Mouse (Mus musculus) embryonic facial prominence, embryonic 13.5 days (tissue): ENCODE data around the gene Rnf123. TPM values are rescaled to one million over a fixed set of nuclear protein-coding genes. Genes with fewer than 3 reads are reported as not detected.
A peak's percentile ranks its signal among the peaks of the same experiment; 100 is the strongest.

Source experiments
- ATAC-seq: fragments of 200-750 bp; cut with Nextera tagmentation; 2 replicates; pipeline ENCODE4 v1.8.0; 2017; ENCODE audit warnings: low read depth; ENCODE audit not compliant: insufficient number of reproducible peaks, insufficient read depth, low FRiP score, low TSS enrichment
- H3K27ac ChIP-seq: fragments of 300-500 bp; sonication (generic); 2 replicates; pipeline ENCODE4 v1.5.1; 2015; ENCODE audit warnings: moderate library complexity, mild to moderate bottlenecking, inconsistent platforms
- H3K27me3 ChIP-seq: fragments of 300-500 bp; sonication (generic); 2 replicates; pipeline ENCODE4 v1.6.1; 2015; ENCODE audit warnings: mild to moderate bottlenecking, inconsistent platforms
- H3K36me3 ChIP-seq: fragments of 300-500 bp; sonication (generic); 2 replicates; pipeline ENCODE4 v1.6.1; 2015; ENCODE audit warnings: mild to moderate bottlenecking, inconsistent platforms
- H3K4me1 ChIP-seq: fragments of 300-500 bp; sonication (generic); 2 replicates; pipeline ENCODE4 v1.6.1; 2015; ENCODE audit warnings: inconsistent platforms
- H3K4me2 ChIP-seq: fragments of 300-500 bp; sonication (generic); 2 replicates; pipeline ENCODE4 v1.6.1; 2015; ENCODE audit warnings: moderate library complexity, mild to moderate bottlenecking, inconsistent platforms
- H3K4me3 ChIP-seq: fragments of 300-500 bp; sonication (generic); 2 replicates; pipeline ENCODE4 v1.5.1; 2015; ENCODE audit warnings: mild to moderate bottlenecking, inconsistent platforms
- H3K9ac ChIP-seq: fragments of 300-500 bp; sonication (generic); 2 replicates; pipeline ENCODE4 v1.6.1; 2015; ENCODE audit warnings: mild to moderate bottlenecking, inconsistent platforms
- H3K9me3 ChIP-seq: fragments of 300-500 bp; sonication (generic); 2 replicates; pipeline ENCODE4 v1.6.1; 2016; ENCODE audit warnings: inconsistent platforms
- WGBS: fragments of 180-500 bp; shearing (Covaris S2); methylation state at CpG from one replicate; pipeline ENCODE4 v1.1.7; 2015; ENCODE audit warnings: mixed read lengths; 5-methylcytosine and 5-hydroxymethylcytosine counted together
- polyA plus RNA-seq: library from polyadenylated mRNA; unstranded; fragments of >200 nt; fragmentation: Nextera tagmentation; extraction: Ambion mirVana; gene quantifications from 2 replicates; pipeline ENCODE4 v1.2.1, GENCODE M21; 2015

The Rnf123 gene
- polyA plus RNA-seq, 1 experiment from 2014 or later: 36.2 TPM

DNA sequence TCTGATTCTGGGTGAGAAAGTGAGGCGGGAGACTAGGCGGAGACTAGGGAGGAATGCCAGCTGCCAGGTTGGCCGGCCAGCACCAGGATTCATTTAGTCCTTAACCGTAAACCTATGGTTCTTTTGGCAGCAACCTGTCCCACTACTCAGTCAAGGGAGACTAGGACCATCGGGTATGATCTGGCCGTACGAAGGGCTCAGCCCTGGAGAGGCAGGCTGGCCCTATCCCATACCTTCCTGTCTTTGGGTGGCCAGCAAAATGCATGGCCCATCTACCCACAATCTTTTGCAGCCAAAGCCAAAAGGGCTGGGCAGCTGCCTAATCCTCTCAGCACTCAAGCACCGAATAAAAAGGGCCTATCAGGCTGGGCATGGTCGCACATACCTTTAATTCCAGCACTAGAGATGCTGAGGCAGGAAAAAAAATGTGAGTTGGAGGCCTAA, 10.6 kb downstream of the Rnf123 start:
- peaks cover 32% of the 10 kb centered on the region for H3K36me3 ChIP-seq
- H3K4me2 ChIP-seq: no peak overlapping the region
- H3K9ac ChIP-seq: no peak overlapping the region
- no peak overlapping the region for H3K4me3 ChIP-seq
- 0 out of 2 replicates have a peak, but pooled peaks cover 3% of the 10 kb centered on the region for H3K4me1 ChIP-seq
- no peaks in the 10 kb centered on the region for H3K9me3 ChIP-seq
- ATAC-seq: no peak
- 75% methylated on average over 9 of the region's 9 CpGs for WGBS
- H3K27me3 ChIP-seq: no peaks in the 10 kb centered on the region
- no peak overlapping the region for H3K27ac ChIP-seq

DNA sequence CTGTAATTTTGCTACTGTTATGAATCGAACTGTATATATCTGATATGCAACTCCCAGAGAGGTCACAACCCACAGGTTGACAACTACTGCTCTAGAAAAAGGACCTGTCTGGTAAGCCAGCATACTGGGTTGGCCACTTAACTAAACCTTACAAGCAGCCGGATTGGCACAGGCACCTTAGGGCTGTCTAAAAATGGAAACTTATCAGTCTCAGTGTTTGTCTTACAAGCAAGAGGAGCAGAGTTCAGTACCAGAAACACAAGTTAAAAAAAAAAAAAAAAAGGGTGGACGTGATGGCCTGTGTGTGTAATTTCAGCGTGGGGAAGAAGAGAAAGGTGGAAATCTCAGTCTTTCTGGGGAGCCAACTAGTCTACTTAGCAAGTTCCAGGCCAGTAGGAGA, 11.3 kb downstream of the Rnf123 start:
- no peak for ATAC-seq
- Histone ChIP-seq H3K27me3 (no peaks in the 10 kb centered on the region), H3K27ac (no peak overlapping the region), H3K9me3 (no peaks in the 10 kb centered on the region), H3K4me1 (0 out of 2 replicates have a peak, but pooled peaks cover 3% of the 10 kb centered on the region), H3K4me2 (no peak overlapping the region), H3K4me3 (no peak overlapping the region), H3K9ac (no peak overlapping the region), H3K36me3 (peaks cover 33% of the 10 kb centered on the region)
- 85% methylated on average over 4 of the region's 4 CpGs for WGBS

DNA sequence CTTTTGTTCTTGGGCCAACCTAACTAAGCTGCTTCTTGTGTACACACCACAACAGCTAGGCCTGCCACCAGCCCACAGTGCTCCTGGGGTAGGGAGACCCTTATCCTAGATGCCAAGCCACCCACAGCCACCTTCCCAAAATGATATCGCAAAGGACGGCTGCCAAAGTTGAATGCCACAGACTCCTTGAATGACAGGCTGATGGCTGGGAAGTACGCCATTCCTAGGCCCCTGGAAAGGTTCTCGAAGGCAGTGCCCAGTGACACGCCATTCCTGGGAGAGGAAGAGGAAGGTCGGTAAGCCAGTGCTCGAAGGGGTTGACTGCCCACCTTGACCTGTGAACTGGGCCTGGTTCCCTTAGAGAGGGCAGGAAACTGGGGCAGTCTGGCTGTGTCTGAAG, 13.6 kb downstream of the Rnf123 start:
- Histone ChIP-seq H3K4me2 (no peak overlapping the region), H3K36me3 (peaks cover 53% of the 10 kb centered on the region), H3K27me3 (no peaks in the 10 kb centered on the region), H3K4me1 (0 out of 2 replicates have a peak, but pooled peaks cover 3% of the 10 kb centered on the region), H3K4me3 (no peak overlapping the region), H3K27ac (no peak overlapping the region), H3K9ac (no peak overlapping the region), H3K9me3 (no peaks in the 10 kb centered on the region)
- 88% methylated on average over 7 of the region's 7 CpGs for WGBS
- no peak for ATAC-seq

DNA sequence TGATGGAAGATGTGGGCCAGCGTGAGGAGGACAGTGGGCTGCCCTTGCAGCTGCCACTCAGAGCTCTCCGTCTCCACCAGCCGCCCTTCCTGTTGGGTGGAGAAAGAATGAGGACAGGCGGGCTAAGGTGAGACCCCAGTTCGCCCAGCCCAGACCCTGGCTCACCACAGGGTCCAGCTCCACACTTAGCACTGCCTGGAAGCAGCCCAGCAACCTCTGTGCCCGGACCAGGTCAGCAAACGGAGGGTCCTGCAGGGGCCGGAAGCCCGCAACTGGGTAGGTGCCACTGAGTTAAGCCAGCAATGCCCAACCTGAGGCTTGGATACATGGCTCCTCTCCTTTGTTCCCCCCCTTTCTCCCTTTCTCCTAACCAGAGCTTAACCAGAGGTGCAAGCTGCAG, 14.1 kb downstream of the Rnf123 start:
- Histone ChIP-seq H3K4me1 (0 out of 2 replicates have a peak, but pooled peaks cover 3% of the 10 kb centered on the region), H3K27ac (no peak overlapping the region), H3K36me3 (peaks cover 59% of the 10 kb centered on the region), H3K4me3 (no peak overlapping the region), H3K4me2 (no peak overlapping the region), H3K27me3 (no peaks in the 10 kb centered on the region), H3K9me3 (no peaks in the 10 kb centered on the region), H3K9ac (no peak overlapping the region)
- 89% methylated on average over 9 of the region's 9 CpGs for WGBS
- no peak for ATAC-seq

DNA sequence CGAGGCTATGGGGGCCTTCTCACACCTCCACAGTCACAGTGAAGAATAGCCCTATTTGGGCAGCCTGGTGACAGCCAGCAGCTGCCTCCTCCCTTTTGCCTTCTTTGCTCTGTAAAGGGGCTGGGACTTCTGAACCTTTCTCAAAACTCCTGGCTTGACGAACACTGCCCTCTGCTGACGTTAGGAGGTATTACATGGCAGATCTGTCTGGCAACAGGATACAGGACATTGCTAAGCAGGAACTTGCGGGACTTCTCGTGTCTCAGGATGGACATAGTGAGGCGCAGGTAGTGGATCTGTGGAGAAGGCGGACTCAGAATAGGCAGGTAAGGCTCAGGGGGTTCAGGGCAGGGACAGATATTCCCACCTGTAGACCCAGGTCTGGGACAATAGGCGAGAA, 15.2 kb downstream of the Rnf123 start:
- 14% methylated on average over 8 of the region's 8 CpGs for WGBS
- H3K4me3 ChIP-seq: no peak overlapping the region
- 0 out of 2 replicates have a peak, but pooled peaks cover 3% of the 10 kb centered on the region for H3K4me1 ChIP-seq
- no peak overlapping the region for H3K9ac ChIP-seq
- no peaks in the 10 kb centered on the region for H3K9me3 ChIP-seq
- H3K27ac ChIP-seq: peak overlapping the region; percentile 22; the same call in 1 of the 2 replicates
- peaks cover 70% of the 10 kb centered on the region for H3K36me3 ChIP-seq
- no peak overlapping the region for H3K4me2 ChIP-seq
- no peaks in the 10 kb centered on the region for H3K27me3 ChIP-seq
- no peak for ATAC-seq

DNA sequence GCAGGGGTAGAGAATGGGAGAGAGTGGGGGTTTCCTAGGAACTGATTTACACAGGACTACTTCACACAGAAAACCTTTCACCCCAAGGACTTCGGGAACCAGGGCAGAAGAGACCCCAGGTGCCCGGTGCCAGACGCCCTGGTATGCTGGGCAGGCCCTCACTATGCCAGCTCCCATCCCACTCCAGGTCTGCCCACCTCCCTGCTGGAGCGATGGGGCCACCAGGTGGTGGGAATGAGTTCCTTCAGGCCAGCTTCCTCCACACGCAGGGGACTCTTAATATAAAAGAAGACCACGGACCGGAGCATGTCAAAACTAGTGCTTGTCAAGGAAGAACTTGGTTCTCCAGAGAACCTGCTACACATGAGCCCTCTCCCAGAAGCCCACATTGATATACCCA, 15.9 kb downstream of the Rnf123 start:
- no peaks in the 10 kb centered on the region for H3K9me3 ChIP-seq
- no peak overlapping the region for H3K27ac ChIP-seq
- no peaks in the 10 kb centered on the region for H3K27me3 ChIP-seq
- 0 out of 2 replicates have a peak, but pooled peaks cover 3% of the 10 kb centered on the region for H3K4me1 ChIP-seq
- ATAC-seq: no peak
- H3K4me2 ChIP-seq: no peak overlapping the region
- peaks cover 77% of the 10 kb centered on the region for H3K36me3 ChIP-seq
- no peak overlapping the region for H3K9ac ChIP-seq
- no peak overlapping the region for H3K4me3 ChIP-seq
- WGBS: 87% methylated on average over 7 of the region's 7 CpGs

DNA sequence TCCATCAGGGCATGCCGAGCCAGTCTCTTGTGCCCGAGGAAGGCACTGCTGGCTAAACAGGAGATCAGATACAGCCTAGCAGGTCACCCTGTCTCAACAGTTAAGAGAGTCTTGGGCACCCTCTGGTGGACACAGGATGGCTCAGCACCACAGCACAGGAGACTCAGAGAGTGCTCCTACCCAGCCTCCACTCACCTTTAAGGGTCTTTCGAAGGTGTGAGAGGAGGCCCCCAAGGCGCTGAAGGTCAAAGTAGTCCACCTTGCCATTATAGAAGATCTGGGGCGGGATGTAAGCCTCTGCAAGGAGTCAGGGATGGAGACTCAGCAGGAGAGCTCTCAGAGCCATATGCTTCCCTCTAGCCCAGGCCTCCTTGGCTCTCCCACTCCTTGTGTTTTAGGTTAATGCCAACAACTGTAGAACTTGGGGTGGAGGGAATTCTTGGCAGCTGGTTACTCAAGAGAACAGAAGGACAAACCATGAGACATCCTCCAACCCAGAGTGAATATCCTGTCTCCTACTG, 17.6 kb downstream of the Rnf123 start:
- 0 out of 2 replicates have a peak, but pooled peaks cover 3% of the 10 kb centered on the region for H3K4me1 ChIP-seq
- no peak overlapping the region for H3K4me3 ChIP-seq
- H3K9ac ChIP-seq: no peak overlapping the region
- 43% methylated on average over 5 of the region's 5 CpGs for WGBS
- H3K9me3 ChIP-seq: no peaks in the 10 kb centered on the region
- no peak overlapping the region for H3K4me2 ChIP-seq
- no peak for ATAC-seq
- H3K27me3 ChIP-seq: no peaks in the 10 kb centered on the region
- H3K36me3 ChIP-seq: peaks cover 77% of the 10 kb centered on the region
- H3K27ac ChIP-seq: no peak overlapping the region

DNA sequence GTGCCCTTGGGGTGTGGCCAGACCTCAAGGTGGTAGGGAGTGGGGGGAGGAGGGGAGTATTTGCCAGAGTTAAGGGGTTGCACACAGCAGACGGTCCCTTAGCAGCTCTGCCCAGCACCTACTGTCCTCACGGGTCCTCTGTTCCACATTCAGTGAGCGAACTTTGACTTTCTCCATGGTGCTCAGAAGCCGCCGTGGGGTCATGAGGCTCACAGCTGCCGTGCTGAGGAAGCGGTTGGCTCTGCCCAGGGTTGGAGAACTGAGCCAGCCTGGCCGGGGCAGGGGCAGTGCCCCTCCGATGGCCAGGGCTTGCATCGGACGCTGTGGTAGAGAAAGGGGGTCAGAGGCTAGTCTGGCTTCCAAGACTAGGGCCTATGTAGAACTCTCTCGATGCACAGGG, 19.8 kb downstream of the Rnf123 start:
- H3K4me1 ChIP-seq: 0 out of 2 replicates have a peak, but pooled peaks cover 3% of the 10 kb centered on the region
- no peaks in the 10 kb centered on the region for H3K9me3 ChIP-seq
- ATAC-seq: no peak
- 88% methylated on average over 12 of the region's 12 CpGs for WGBS
- peaks cover 80% of the 10 kb centered on the region for H3K36me3 ChIP-seq
- H3K9ac ChIP-seq: 0 out of 2 replicates have a peak overlapping the region, but pooled peaks have one; percentile 16
- H3K27me3 ChIP-seq: no peaks in the 10 kb centered on the region
- H3K27ac ChIP-seq: no peak overlapping the region
- no peak overlapping the region for H3K4me3 ChIP-seq
- no peak overlapping the region for H3K4me2 ChIP-seq

DNA sequence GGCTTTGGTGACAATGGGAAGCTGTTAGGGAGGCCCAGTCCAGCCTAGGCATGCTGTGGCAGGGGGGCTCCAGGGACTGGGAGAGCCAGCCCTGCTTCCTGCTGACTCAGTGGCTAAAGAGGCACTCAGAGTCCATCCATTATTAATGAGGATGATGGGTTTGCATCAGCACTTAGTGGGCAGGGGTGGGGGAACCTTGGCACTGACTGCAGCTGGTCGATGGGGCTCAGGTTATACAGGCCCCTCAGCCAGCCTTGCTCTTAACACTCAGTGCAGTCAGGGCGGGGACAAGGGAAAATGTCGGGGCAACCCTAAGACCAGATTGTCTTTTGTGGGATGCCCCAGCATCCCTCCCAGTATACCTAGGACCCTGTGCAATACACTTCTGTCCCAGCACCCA, 21.0 kb downstream of the Rnf123 start:
- ATAC-seq: no peak
- Histone ChIP-seq H3K4me3 (no peak overlapping the region), H3K27me3 (no peaks in the 10 kb centered on the region), H3K9me3 (no peaks in the 10 kb centered on the region), H3K36me3 (peaks cover 89% of the 10 kb centered on the region), H3K9ac (no peak overlapping the region), H3K4me2 (no peak overlapping the region), H3K4me1 (no peaks in the 10 kb centered on the region), H3K27ac (no peak overlapping the region)
- 91% methylated on average over 3 of the region's 3 CpGs for WGBS

DNA sequence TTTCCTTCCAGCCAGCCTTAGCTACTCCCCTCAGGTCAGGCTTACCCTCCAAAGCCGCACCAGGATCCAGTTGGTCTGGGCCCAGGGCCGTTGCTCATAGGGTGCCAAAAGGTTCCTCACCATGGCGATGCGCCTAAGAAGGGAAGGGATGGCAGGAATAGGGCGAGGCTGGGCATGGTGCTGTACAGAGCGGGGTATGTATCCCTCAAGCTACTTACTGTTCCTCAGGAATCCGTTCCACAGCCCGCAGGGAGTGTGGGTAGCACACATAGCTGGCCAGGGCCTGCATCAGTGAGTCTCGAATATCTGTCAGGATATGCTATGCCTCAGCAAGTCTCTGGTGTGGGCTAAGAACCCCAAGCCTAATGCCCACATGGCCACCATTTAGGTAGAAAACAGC, 24.9 kb downstream of the Rnf123 start:
- Histone ChIP-seq H3K27ac (no peak overlapping the region), H3K36me3 (peaks cover 93% of the 10 kb centered on the region), H3K27me3 (no peaks in the 10 kb centered on the region), H3K4me3 (no peak overlapping the region), H3K9ac (no peak overlapping the region), H3K9me3 (no peaks in the 10 kb centered on the region), H3K4me1 (peaks cover 3% of the 10 kb centered on the region; the same call in 1 of the 2 replicates), H3K4me2 (no peak overlapping the region)
- 94% methylated on average over 9 of the region's 9 CpGs for WGBS
- ATAC-seq: no peak

DNA sequence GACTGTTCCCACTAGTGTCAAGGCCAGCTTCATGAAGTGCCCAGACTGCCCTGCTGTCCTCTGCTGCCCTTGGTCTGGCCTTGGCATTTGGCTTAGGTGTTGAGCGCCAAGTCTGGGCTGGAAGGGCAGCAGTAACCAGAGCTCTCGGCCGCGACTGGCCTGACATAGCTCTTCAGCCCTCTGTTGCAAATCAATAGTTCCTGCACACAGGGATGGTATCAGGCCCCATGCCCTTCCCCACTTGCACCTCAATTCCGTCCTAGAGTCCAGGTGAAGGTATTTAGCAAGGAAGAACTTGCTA, 25.9 kb downstream of the Rnf123 start:
- ATAC-seq: no peak
- Histone ChIP-seq H3K9me3 (no peaks in the 10 kb centered on the region), H3K9ac (0 out of 2 replicates have a peak overlapping the region, but pooled peaks have one; percentile 16), H3K27me3 (no peaks in the 10 kb centered on the region), H3K4me2 (no peak overlapping the region), H3K4me3 (no peak overlapping the region), H3K27ac (no peak overlapping the region), H3K4me1 (peaks cover 14% of the 10 kb centered on the region), H3K36me3 (peaks cover 88% of the 10 kb centered on the region)
- WGBS: 86% methylated on average over 5 of the region's 5 CpGs

DNA sequence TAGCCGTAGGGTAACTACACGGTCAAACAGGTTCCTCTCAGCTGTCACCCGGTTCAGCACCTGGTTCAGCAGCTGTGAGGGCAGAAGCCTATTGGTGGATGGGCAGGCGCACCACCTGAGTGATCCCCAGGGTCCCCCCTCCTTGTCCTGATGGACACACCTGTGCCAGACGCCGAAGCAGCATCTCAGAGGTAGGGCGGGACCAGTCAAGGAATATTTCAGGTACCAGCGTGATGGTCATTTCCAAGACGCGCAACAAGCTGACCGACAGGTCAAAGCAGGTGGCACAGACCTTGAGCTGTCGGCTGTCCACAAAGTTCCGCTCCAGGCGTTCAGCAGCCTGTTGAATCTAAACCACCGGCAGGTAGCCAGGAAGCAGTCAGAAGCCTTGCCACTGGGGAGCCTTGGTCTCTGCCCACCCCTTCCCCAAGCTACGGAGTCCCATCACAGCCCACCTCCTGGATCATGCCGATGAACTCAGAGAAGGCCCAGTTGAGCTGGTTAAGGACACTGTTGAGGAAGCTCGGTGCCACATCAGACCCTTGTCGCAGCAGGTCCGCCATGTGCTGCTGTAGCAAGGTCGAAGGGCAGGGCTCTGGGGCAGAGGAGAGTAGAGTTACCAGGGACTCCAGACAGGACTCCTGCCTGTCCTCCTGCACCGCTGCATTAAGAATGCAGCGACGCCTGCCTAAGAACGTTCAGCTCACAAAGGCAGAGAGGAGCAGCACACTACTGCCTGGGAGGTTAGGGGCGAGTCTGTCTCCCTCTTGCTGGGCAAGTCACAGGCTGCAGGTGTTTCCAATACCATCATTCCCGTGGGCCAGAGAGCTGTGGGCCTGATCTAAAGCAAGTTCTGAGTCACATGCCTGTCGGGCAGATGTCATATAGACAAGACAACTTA, 26.5 kb downstream of the Rnf123 start:
- H3K36me3 ChIP-seq: peaks cover 88% of the 10 kb centered on the region
- ATAC-seq: no peak
- WGBS: 74% methylated on average over 28 of the region's 28 CpGs

More for the DNA sequence above, 26.5 kb downstream of the Rnf123 start:
- Histone ChIP-seq H3K9me3 (no peaks in the 10 kb centered on the region), H3K27me3 (no peaks in the 10 kb centered on the region), H3K4me2 (no peak overlapping the region), H3K4me1 (peaks cover 14% of the 10 kb centered on the region), H3K4me3 (no peak overlapping the region), H3K27ac (no peak overlapping the region), H3K9ac (0 out of 2 replicates have a peak overlapping the region, but pooled peaks have one; percentile 16)
